Mouse (Mus musculus): Measurements from ENCODE around the gene Slc12a5.

Slc12a5 gene

GRCm38 (mm10) chr2:165020490-165020889, 59.9 kb downstream of the Slc12a5 start:
- no peak for DNase-seq (ENCODE audit: extremely low read depth, low read depth, low spot score)

DNA sequence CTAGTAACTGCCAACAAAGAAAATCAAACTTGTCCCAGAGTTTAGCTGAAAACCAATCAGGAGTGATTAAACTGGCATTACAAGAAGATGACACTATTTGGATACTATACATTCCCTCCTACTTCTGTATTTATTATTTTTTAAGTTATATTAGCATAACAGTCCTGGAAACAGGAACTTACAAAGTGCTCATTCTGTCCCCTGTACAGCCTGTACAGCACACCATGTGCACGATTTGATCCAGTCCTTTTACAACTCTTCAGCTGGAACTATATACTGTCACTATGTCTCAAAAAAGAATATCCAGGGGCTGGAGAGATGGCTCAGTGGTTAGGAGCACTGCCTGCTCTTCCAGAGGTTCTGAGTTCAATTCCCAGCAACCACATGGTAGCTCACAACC, 66.6 kb downstream of the Slc12a5 start:
- no peak for DNase-seq (ENCODE audit: extremely low read depth, low read depth, low spot score)

- DNase-seq (ENCODE audit: extremely low read depth, low read depth, low spot score): no peak
These were observed 71.9 kb downstream of the Slc12a5 start for GRCm38 (mm10) chr2:165032533-165032932.

DNA sequence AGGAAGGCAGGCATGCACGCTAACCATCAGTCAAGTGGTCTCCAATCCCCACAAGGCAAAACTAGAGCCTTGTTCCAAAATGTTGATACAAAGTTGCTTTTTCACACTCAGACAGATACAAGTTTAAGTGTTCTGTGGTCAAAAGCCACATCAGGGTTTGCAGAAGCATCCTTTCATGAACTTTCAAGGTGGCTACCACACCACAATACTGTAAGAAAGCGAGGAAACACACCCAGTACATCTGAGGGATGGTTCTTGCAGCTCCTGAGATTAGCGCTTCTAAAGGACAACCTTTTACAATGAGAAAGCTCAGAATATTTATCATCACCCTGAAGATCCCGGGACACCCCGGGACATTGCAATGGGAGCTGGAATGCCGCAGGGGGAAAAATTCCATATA, 72.7 kb downstream of the Slc12a5 start:
- no peak for DNase-seq (ENCODE audit: extremely low read depth, low read depth, low spot score)

DNA sequence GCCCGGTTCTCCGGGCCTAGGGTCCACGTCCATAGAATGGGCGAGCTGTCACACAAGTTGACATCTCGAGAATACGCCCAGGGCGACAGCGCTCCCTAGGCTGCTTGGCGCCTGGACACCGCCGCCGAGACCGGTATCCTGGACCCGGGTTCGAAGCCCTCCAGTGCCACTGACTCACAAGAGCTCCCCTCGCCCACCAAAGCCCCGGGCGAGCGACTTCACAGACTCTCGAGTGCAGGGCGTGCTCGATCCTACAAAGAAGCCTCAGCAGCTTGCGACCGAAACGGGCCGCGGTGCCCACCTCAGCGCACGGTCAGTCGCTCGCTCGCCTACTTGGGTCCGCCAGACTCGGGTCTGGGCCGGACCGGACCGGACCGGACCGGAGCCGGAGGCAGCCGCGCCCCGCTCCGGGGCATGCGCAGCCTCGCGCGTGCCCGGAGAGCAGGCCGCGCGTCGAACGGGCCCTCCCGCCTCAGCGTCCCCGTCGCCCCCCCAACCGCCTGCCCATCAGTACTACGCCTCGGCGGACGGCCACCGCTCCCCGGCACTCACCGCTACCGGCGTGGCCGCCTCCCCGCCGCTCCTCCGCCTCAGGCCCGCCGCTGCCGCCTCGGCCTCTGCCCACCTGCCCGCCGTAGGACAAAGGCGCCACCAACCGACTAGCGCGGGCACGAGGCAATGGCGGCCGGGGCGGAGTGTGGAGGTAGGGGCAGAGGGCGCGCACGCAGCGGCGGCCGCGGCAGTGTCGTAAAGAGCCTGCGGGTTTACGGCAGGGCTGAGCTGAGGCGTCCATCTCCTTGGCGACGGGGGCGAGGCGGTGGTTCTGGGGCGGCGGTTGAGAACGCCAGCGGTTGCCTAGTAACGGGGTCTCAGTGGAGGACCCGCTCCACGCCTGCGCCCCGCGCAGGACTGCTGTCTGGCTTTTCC, 73.8 kb downstream of the Slc12a5 start, which contains the start of gene Ncoa5:
Gene Ncoa5, minus strand, starts transcription at position 737 of the 927 bp plus-strand sequence.
- no peak for DNase-seq (ENCODE audit: extremely low read depth, low read depth, low spot score)

GRCm38 (mm10) chr2:165035058-165035431, 74.4 kb downstream of the Slc12a5 start:
- no peak for DNase-seq (ENCODE audit: extremely low read depth, low read depth, low spot score)

- no peak for DNase-seq (ENCODE audit: extremely low read depth, low read depth, low spot score)
These were observed 76.8 kb downstream of the Slc12a5 start for GRCm38 (mm10) chr2:165037415-165037814.

DNA sequence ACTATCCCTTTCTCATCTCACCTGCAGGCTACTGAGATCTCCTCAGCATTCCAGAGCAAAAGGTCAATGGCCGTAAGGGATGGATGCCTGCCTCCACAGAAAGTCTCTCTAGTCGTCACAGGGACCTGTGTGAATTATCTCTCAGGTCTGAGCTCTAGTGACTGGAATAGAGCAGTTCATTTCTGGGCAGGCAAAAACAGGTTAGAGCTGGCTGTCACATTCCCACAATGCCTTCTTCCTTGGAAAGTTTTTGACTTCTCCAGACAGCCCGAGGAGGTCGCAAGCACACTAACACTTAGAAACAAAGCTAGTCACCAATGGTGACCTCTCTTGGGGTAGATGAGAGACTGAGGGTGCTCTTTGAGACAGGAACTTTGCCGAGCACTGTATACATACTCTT, 81.5 kb downstream of the Slc12a5 start:
- no peak for DNase-seq (ENCODE audit: extremely low read depth, low read depth, low spot score)

DNA sequence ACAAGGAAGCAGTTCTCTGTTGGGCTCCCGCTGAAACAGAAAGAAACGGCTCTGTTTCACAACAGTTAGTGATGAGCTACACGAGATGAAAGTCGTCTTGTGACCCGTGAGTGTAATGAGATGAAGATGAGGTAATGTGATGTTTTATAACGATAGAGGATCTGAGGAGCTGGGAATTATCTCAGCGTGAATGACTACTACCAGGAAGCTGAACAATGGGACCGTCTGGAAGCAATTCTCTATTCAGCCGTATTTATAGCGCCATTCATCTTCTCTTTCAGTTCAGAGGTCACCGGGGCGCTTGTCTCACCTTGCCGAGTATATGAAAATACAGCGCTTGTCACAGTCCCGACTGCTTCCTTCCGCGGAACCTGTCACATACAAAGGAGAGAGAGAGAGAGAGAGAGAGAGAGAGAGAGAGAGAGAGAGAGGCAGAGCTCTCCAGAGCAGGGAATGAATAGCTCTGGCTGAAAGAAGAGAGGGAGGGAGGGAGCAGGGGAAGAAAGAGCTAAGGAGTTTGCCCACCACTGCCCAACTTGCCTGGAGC, 82.6 kb downstream of the Slc12a5 start:
- DNase-seq (ENCODE audit: extremely low read depth, low read depth, low spot score): no peak

GRCm38 (mm10) chr2:165043729-165044128, 83.1 kb downstream of the Slc12a5 start:
- DNase-seq (ENCODE audit: extremely low read depth, low read depth, low spot score): no peak

GRCm38 (mm10) chr2:165049044-165049443, 88.4 kb downstream of the Slc12a5 start:
- DNase-seq (ENCODE audit: extremely low read depth, low read depth, low spot score): no peak
